Mouse (Mus musculus) lung, postnatal 14 days (tissue): ENCODE measurements around the gene Fam168a.
A peak's percentile ranks its signal among the peaks of the same experiment; 100 is the strongest.
"Not testable (repeated sequence)": the region's sequence is repeated elsewhere in the genome, so short reads cannot be mapped to it uniquely, and the experiment has no call there.

Experiments used
- DNase-seq: peaks from one replicate; pipeline ENCODE4 v3.0.0; 2021

Fam168a gene

GRCm38 (mm10) chr7:100844385-100845025 lies 138.1 kb downstream of the Fam168a start:
- no peak for DNase-seq

GRCm38 (mm10) chr7:100845026-100845400 lies 138.6 kb downstream of the Fam168a start:
- DNase-seq: no peak

GRCm38 (mm10) chr7:100845412-100845811 lies 139.0 kb downstream of the Fam168a start:
- DNase-seq: peak; percentile 56

- not testable (repeated sequence) for DNase-seq
Measured at GRCm38 (mm10) chr7:100846033-100846432, 139.6 kb downstream of the Fam168a start.

- no peak for DNase-seq
Measured at GRCm38 (mm10) chr7:100847131-100847530, 140.7 kb downstream of the Fam168a start.

- DNase-seq: peak; percentile 85
Measured at GRCm38 (mm10) chr7:100848744-100849143, 142.3 kb downstream of the Fam168a start.

- no peak for DNase-seq
Measured at GRCm38 (mm10) chr7:100849508-100849907, 143.1 kb downstream of the Fam168a start.

- no peak for DNase-seq
Measured at GRCm38 (mm10) chr7:100851481-100852356, 145.3 kb downstream of the Fam168a start.

- no peak for DNase-seq
Measured at GRCm38 (mm10) chr7:100853396-100853795, 147.0 kb downstream of the Fam168a start.

- DNase-seq: no peak
Measured at GRCm38 (mm10) chr7:100854137-100854814, 147.8 kb downstream of the Fam168a start.

- DNase-seq: no peak
Measured at GRCm38 (mm10) chr7:100854861-100855260, 148.4 kb downstream of the Fam168a start.

GRCm38 (mm10) chr7:100855300-100855699 lies 148.9 kb downstream of the Fam168a start:
- no peak for DNase-seq

GRCm38 (mm10) chr7:100855795-100856573 lies 149.5 kb downstream of the Fam168a start:
- peak; percentile 49 for DNase-seq

GRCm38 (mm10) chr7:100860450-100860849 lies 154.0 kb downstream of the Fam168a start:
- DNase-seq: no peak

- DNase-seq: no peak
Measured at GRCm38 (mm10) chr7:100861209-100861608, 154.8 kb downstream of the Fam168a start.

- DNase-seq: no peak
Measured at GRCm38 (mm10) chr7:100862353-100862752, 155.9 kb downstream of the Fam168a start.

- peak; percentile 96 for DNase-seq
Measured at GRCm38 (mm10) chr7:100862828-100863638, 156.6 kb downstream of the Fam168a start, which contains the start of gene Relt. Relt (minus strand) TSS chr7:100863446.

- peak; percentile 80 for DNase-seq
Measured at GRCm38 (mm10) chr7:100866675-100867074, 160.2 kb downstream of the Fam168a start.

GRCm38 (mm10) chr7:100867561-100867960 lies 161.1 kb downstream of the Fam168a start:
- DNase-seq: no peak

- DNase-seq: no peak
Measured at GRCm38 (mm10) chr7:100868551-100868950, 162.1 kb downstream of the Fam168a start.

- no peak for DNase-seq
Measured at GRCm38 (mm10) chr7:100869877-100870629, 163.6 kb downstream of the Fam168a start.
